Mouse (Mus musculus) gastrocnemius, postnatal 25 days (tissue): ENCODE measurements around the gene Avl9. TPM values are rescaled to one million over a fixed set of nuclear protein-coding genes. Genes with fewer than 3 reads are reported as not detected.

Experiments
- DNase-seq: peaks from one replicate; pipeline ENCODE4 v3.0.0; 2022
- total RNA-seq, 2 experiments: library from RNA; stranded (reverse); gene quantifications; 1 replicate in 1 of 2; 2 replicates in 1 of 2; pipeline ENCODE4 v1.2.3; 2021

The Avl9 gene
- total RNA-seq, 2 experiments from 2014 or later = 4.4 to 4.8 TPM

DNA sequence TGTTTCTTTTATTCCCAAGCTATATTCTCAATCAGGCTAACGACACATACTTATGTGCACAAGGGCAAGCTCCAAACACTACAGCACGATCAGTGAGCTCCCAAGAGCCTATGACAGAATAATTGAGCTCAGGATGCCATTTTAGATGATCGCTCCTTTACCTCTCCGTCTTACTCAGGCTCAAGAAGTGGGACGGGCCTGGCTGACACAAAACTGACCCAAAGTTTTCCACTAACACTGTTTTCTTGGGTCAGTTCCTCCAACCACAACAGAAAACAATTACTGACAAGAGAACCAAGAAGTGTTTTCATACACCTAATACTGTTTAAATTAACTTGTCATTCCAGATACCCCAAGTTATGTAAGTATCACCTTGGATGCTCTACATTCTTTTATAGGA, 80.1 kb downstream of the Avl9 start:
- no peak for DNase-seq

DNA sequence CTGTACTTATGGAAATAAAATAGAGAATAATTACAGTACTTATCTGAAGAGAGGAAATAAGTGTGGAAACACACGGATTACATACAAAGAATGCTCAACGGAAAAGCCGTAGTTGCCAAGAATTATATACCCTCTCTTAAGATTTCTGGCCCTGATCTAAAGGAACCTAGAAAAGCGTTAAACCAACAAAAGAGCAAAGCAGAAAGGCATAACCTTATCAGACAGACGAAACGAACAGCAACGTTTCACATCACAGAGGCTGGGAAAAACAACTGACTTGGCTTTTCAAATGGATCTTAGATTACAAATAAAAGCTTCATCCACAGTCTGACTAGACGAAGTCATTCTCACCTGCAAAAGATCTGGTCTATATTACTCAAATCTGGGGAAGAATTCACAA, 81.5 kb downstream of the Avl9 start:
- DNase-seq = no peak

DNA sequence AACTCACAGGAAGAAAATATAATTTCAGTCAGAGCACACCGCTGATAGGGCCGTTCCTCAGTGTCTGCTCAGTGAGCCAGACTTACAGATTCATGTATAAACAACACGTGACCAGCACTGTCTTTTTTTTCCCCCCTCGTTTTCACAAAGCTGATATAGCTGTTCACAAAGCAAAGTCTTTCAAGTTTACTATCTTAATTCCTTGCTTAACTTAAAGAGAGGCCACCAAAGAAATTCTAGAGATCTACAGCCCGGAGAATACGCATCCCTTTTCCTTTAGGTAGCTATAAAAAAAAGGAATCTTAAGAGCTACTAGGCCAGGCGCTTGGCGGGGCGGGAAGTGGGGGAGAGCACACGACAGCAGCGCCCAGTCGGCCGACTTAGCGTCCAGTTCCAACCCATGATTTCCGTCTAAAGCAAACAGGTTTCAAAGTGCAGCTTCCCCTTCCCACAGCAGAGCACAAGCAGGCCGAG, 82.0 kb downstream of the Avl9 start:
- no peak for DNase-seq

DNA sequence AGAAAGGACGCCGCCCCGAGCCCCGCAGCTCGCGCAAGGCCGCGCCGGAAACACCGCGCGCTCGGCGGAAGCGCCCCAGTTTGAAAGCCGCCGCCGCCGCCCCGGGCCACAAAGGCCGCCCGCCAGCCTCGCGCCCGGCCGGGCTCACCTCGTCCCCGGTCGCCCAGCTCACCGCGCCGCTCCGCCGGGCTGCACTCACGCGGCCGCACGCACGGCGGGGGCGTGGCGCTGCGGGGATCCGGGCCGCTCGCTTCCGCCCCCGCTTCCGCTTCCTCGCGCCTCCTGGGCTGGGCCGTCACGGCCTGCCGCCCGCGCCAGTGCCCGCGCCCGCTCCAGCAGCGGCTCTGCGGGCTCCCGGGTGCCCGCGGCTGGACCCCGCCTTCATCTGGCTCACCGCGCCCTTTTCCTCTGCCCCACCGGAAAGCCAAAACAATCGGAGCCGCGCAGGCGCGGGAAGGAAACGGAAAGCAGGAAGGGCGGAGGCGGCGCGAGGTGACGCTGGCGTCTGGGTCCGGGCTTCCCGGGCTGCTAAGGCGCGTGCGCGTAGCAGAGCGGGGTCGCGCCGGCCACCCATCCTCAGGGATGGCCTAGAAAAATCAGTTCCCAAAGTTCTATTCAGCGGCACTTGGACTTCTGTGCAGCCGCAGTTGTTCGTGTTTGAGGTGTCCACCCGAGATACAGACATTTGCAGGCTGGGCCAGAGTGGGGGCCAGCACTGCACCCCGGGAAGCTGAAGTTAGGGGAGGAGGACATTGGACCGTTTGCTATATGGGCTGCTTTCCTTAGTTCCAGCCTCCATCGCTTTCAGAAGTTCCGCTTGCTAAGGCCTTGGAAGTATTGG, 82.8 kb downstream of the Avl9 start, which contains the start of gene Kbtbd2:
Kbtbd2 (minus strand) TSS at position 503 of the 841 bp plus-strand sequence.
- DNase-seq = peak; percentile 94

DNA sequence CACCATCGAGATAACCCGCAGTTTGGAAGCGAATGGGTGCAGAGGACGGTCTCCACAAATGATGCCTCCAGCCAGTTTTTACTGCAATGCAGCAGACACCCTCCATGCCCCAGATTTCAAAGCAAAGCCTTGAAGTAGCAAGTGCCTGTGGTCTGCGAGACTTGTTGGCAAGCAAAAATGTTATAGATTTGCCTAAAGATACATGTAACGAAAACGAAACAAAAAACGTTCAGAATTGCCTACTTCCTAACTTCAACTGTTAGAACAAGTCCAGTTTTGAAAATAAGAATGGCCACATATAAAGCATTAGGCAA, 83.4 kb downstream of the Avl9 start:
- DNase-seq = no peak

DNA sequence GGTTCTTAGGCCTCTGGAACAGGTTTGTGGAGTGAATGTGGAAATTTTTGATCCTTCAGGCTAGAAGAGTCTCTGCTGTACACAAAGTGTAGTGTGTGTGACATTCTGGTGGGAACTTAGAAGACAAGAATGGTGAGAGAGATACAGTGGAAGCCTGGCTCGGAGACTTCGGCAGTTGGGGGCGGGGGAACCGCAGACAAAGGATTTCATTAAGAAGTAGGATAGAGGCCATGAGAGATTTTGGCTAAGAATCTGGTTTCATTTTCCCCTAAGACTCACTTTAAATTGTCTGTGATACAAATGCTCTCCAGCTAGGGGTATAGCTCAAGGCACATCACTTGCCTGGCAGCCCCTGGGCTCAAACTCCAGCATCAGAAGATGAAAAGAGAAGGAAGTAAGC, 90.3 kb downstream of the Avl9 start:
- no peak for DNase-seq

DNA sequence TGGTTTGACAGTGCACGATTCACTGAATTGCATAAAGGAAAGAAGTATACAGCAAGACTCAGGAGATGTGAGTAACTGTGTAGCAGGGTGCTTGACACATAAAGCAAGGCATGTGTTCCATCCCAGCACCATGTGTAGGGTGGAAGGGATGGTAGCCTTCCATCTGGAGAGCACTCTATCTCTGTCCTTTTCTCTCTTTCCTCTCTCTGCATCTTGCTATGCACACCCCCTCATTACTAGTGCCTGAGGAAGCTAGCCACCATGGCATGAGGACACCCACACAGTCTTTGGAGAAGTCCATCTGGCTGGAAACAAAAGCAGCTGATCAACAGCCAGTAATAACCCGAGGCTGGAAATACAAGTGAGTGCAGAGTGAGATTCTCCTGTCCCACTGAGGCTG, 91.5 kb downstream of the Avl9 start:
- no peak for DNase-seq

DNA sequence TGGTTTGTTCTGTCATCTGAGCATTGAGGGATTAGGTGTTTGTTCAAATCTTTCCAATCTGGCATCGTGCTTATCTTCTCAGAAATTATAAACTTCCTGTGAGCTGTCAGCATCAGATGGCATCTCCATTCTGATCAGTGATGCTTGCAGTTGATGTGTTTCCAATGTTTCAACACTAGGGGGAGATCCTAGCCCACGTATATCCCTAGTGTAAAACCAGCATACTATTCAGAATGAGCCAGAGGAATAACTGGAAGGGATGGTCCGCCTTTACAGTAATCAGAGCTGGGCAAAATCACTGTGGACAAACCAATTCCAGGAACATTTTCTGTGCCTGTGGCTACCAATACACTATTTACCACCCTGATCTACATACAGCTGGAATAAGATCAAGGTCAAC, 94.0 kb downstream of the Avl9 start:
- no peak for DNase-seq

Other genes starting within 250 kb of the Avl9 start
- gene Pde1c, start 145.8 kb upstream of the Avl9 start, total RNA-seq = under 1 TPM; 0.59 to 0.90 TPM
- 10 to 100 TPM; 13.2 to 13.9 TPM for gene Lsm5, start 10.2 kb upstream of the Avl9 start, total RNA-seq
- 10 to 100 TPM; 18.9 to 21.4 TPM for gene Kbtbd2, start 82.9 kb downstream of the Avl9 start, total RNA-seq
- gene Fkbp9, start 117.2 kb downstream of the Avl9 start, total RNA-seq = 10 to 100 TPM; 48.1 to 54.0 TPM
- gene Nt5c3, start 209.0 kb downstream of the Avl9 start, total RNA-seq = 10 to 100 TPM; 48.6 to 69.3 TPM
- gene Vmn1r4, start 209.1 kb downstream of the Avl9 start, total RNA-seq = under 1 TPM in 1 of 2 experiments, not detected in 1; 0.21 TPM